Mouse (Mus musculus) forelimb bud, embryonic 11.5 days (tissue): ENCODE results near the gene Zfp663.

Experiments used
- DNase-seq: peaks from one replicate; pipeline ENCODE4 v3.0.0-alpha.2; 2012; ENCODE audit warnings: low read depth, low spot score

Zfp663 gene

GRCm38 (mm10) chr2:165370348-165370747 is 1.8 kb upstream of the Zfp663 start:
- no peak for DNase-seq

- no peak for DNase-seq
These were observed 575 bp downstream of the Zfp663 start for GRCm38 (mm10) chr2:165367868-165368439.

GRCm38 (mm10) chr2:165367047-165367520 is 1.4 kb downstream of the Zfp663 start:
- no peak for DNase-seq

- peak; percentile 79 for DNase-seq
These were observed 4.0 kb downstream of the Zfp663 start for GRCm38 (mm10) chr2:165364334-165365091.

- DNase-seq: no peak
These were observed 5.2 kb downstream of the Zfp663 start for GRCm38 (mm10) chr2:165363282-165363681.

GRCm38 (mm10) chr2:165360861-165361260 is 7.7 kb downstream of the Zfp663 start:
- peak; percentile 91 for DNase-seq

GRCm38 (mm10) chr2:165351828-165352513 is 16.6 kb downstream of the Zfp663 start:
- no peak for DNase-seq

- DNase-seq: peak; percentile 40
These were observed 19.1 kb downstream of the Zfp663 start for GRCm38 (mm10) chr2:165349466-165349865.

GRCm38 (mm10) chr2:165346180-165346579 is 22.3 kb downstream of the Zfp663 start:
- no peak for DNase-seq

- DNase-seq: peak; percentile 24
These were observed 31.3 kb downstream of the Zfp663 start for GRCm38 (mm10) chr2:165337191-165337590.

- DNase-seq: no peak
These were observed 35.8 kb downstream of the Zfp663 start for GRCm38 (mm10) chr2:165332610-165333210.

GRCm38 (mm10) chr2:165329703-165330102 is 38.8 kb downstream of the Zfp663 start:
- no peak for DNase-seq

- DNase-seq: no peak
These were observed 39.8 kb downstream of the Zfp663 start for GRCm38 (mm10) chr2:165328746-165329145.

GRCm38 (mm10) chr2:165327386-165327785 is 41.1 kb downstream of the Zfp663 start:
- no peak for DNase-seq

GRCm38 (mm10) chr2:165326304-165327190 is 42.0 kb downstream of the Zfp663 start, which contains the start of gene Elmo2:
Elmo2 (minus strand) TSS chr2:165326479.
- DNase-seq: peak; percentile 97

- DNase-seq: no peak
These were observed 42.8 kb downstream of the Zfp663 start for GRCm38 (mm10) chr2:165325521-165326303.

- DNase-seq: no peak
These were observed 44.6 kb downstream of the Zfp663 start for GRCm38 (mm10) chr2:165323928-165324327.

- DNase-seq: no peak
These were observed 45.0 kb downstream of the Zfp663 start for GRCm38 (mm10) chr2:165323484-165323883.

GRCm38 (mm10) chr2:165321981-165322735 is 46.4 kb downstream of the Zfp663 start:
- DNase-seq: no peak
